Mouse (Mus musculus): ENCODE measurements around the gene Ubxn11. TPM values are rescaled to one million over a fixed set of nuclear protein-coding genes. Genes with fewer than 3 reads are reported as not detected.

Gene Ubxn11
- total RNA-seq (2017): 10.6 and 13.3 TPM in 2 replicates

- ATAC-seq (replicated peaks; ENCODE audit: low read depth, poor library complexity, severe bottlenecking): peak; percentile 84
Measured at GRCm38 (mm10) chr4:134101979-134102741, at the start of gene Ubxn11. Ubxn11 (plus strand) TSS chr4:134102570.

- ATAC-seq (replicated peaks; ENCODE audit: low read depth, poor library complexity, severe bottlenecking): no peak
Measured at GRCm38 (mm10) chr4:134053538-134053937, 48.8 kb upstream of the Ubxn11 start, which contains the start of gene Zfp683. Zfp683 (plus strand) TSS chr4:134053838.

- peak; percentile 11; the same call in 1 of the 2 replicates for ATAC-seq (replicated peaks; ENCODE audit: low read depth, poor library complexity, severe bottlenecking)
Measured at GRCm38 (mm10) chr4:134058166-134058715, 44.1 kb upstream of the Ubxn11 start.

- ATAC-seq (replicated peaks; ENCODE audit: low read depth, poor library complexity, severe bottlenecking): no peak
Measured at GRCm38 (mm10) chr4:134058908-134059307, 43.5 kb upstream of the Ubxn11 start.

GRCm38 (mm10) chr4:134060135-134060865 lies 42.1 kb upstream of the Ubxn11 start, which contains the start of gene Crybg2:
Crybg2 (plus strand) TSS chr4:134060815.
- no peak for ATAC-seq (replicated peaks; ENCODE audit: low read depth, poor library complexity, severe bottlenecking)

- no peak for ATAC-seq (replicated peaks; ENCODE audit: low read depth, poor library complexity, severe bottlenecking)
Measured at GRCm38 (mm10) chr4:134061166-134061830, 41.1 kb upstream of the Ubxn11 start.

- ATAC-seq (replicated peaks; ENCODE audit: low read depth, poor library complexity, severe bottlenecking): no peak
Measured at GRCm38 (mm10) chr4:134061944-134062446, 40.4 kb upstream of the Ubxn11 start.

GRCm38 (mm10) chr4:134062561-134062960 lies 39.8 kb upstream of the Ubxn11 start:
- ATAC-seq (replicated peaks; ENCODE audit: low read depth, poor library complexity, severe bottlenecking): no peak

- no peak for ATAC-seq (replicated peaks; ENCODE audit: low read depth, poor library complexity, severe bottlenecking)
Measured at GRCm38 (mm10) chr4:134065431-134066004, 36.9 kb upstream of the Ubxn11 start.

GRCm38 (mm10) chr4:134067383-134067782 lies 35.0 kb upstream of the Ubxn11 start:
- no peak for ATAC-seq (replicated peaks; ENCODE audit: low read depth, poor library complexity, severe bottlenecking)

- no peak for ATAC-seq (replicated peaks; ENCODE audit: low read depth, poor library complexity, severe bottlenecking)
Measured at GRCm38 (mm10) chr4:134067833-134068544, 34.4 kb upstream of the Ubxn11 start.

- no peak for ATAC-seq (replicated peaks; ENCODE audit: low read depth, poor library complexity, severe bottlenecking)
Measured at GRCm38 (mm10) chr4:134068793-134069580, 33.4 kb upstream of the Ubxn11 start.

GRCm38 (mm10) chr4:134078694-134079093 lies 23.7 kb upstream of the Ubxn11 start:
- peak; percentile 61 for ATAC-seq (replicated peaks; ENCODE audit: low read depth, poor library complexity, severe bottlenecking)

- ATAC-seq (replicated peaks; ENCODE audit: low read depth, poor library complexity, severe bottlenecking): no peak
Measured at GRCm38 (mm10) chr4:134080674-134081073, 21.7 kb upstream of the Ubxn11 start.

GRCm38 (mm10) chr4:134081730-134082386 lies 20.5 kb upstream of the Ubxn11 start:
- peak; percentile 88 for ATAC-seq (replicated peaks; ENCODE audit: low read depth, poor library complexity, severe bottlenecking)

- ATAC-seq (replicated peaks; ENCODE audit: low read depth, poor library complexity, severe bottlenecking): no peak
Measured at GRCm38 (mm10) chr4:134082460-134082859, 19.9 kb upstream of the Ubxn11 start.

GRCm38 (mm10) chr4:134084999-134085398 lies 17.4 kb upstream of the Ubxn11 start:
- ATAC-seq (replicated peaks; ENCODE audit: low read depth, poor library complexity, severe bottlenecking): no peak

- peak; percentile 96 for ATAC-seq (replicated peaks; ENCODE audit: low read depth, poor library complexity, severe bottlenecking)
Measured at GRCm38 (mm10) chr4:134087412-134087811, 15.0 kb upstream of the Ubxn11 start.

Measured in common myeloid progenitor, adult 5-6 weeks (primary cell).